Mouse (Mus musculus): ENCODE results near the gene Fblim1.

The Fblim1 gene

DNA sequence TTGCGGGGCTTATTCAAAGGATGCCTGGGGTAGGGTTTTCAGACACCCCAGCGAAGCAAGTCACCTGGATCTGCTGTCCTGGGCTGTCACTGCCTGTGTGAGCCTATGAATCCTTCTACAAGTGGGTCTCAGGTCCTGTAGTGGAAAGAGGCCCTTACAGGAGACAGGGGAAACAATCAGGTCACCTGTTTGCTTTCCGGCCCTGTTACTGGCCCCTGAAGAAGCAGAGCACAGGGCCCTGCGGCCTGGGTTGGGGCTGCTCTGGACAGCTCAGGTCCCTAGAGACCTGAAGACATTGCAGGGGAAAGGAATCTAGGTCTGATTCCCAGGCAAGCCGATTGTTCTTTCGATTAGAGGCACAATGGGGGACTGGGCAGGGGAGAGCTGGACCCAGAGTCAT is 5.5 kb downstream of the Fblim1 start:
- no peak for DNase-seq (ENCODE audit: low spot score in 2 of 2)

DNA sequence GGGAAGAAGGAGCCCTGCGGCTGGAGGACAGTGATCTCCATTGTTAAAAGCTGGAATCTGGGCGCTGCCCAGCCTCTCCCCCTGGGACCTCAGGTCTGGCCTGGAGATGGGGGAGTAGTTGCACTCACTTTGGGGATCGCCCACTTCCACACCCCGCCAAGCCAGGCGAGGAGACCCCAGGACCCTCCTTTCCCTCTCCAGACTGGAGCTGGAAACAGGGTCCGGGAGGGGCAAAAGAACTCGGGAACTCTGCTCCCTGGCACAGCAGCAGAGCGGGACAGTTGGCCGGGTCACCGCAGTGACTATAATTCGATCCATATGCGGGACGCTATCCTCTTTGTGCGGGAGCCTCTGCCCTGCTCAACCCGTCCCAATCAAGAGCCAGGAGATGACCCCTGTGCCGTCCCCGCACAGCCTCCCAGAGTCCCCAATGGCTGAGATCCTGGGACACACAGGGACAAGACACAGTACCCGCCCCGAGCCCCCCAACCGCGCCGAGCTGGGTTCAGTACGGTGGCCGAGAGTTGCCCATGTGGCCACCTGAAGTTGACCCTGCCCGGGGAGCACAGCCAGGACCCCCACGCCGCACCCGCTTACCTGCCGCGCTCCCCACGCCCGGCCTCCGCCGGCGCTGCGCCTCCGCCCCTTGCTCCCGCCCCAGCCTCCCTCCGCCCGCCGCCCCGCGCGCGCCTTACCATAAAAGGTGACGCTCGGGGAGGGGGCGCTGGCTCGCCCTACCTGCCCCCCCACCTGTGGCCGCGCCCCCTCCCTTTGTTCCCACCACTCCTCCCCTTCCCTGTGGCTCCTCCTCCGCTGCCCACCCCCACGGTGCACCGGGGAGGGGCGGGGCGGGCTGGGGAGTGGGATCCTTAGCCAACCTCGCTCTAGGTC is 6.4 kb downstream of the Fblim1 start:
- no peak for DNase-seq (ENCODE audit: low spot score in 2 of 2)

DNA sequence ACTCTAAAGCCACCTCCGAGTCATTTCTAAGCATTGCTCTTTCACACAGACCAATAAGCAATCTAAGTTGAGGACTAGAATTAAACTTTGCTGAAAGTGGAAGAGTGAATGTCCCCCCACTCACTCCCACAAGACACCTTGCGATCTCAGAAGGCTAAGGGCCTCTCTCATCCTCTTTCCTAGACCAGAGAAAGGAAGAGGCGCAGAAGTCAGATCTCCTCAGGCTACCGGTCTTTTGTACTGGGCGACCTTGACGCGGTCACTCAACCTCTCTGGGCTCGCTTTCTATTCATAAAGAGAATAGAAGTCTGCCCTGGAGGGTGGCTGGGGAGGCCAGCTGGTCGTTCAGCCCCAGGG is 7.0 kb downstream of the Fblim1 start:
- DNase-seq (ENCODE audit: low spot score in 2 of 2): no peak

- no peak for DNase-seq (ENCODE audit: low spot score in 2 of 2)
Measured at GRCm38 (mm10) chr4:141598199-141598893, 7.5 kb downstream of the Fblim1 start.

GRCm38 (mm10) chr4:141596700-141597328 is 9.1 kb downstream of the Fblim1 start:
- DNase-seq (ENCODE audit: low spot score in 2 of 2): no peak

DNA sequence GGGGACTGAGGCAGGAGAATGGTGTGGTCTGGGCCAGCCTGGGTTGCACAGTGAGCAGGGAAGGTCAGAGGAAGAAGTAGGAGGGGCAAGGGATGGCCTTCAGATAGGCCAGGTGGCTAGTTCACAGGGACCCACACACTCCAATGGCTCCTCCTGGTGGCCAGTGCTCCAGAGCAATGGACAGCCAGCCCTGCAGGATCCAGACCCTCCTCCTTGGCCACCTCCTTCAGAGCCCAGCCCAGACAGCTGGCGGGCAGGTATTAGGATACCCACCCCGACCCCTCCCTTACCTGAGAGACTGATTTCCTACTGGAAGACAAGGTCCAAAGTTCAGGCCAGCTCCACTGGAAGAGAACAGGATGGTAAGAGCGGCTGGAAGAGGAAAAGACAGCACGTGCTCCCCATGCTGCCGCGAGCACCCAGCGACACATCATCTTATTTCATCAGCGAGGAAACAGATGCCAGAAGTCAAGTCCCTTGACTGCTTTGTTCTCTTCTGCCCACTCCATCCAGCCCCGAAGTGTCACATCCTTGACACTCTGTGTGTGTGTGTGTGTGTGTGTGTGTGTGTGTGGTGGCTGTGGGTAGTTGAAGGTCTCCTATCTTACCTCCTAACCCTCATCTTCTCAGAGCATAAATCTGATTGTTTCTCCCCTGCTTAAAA is 10.2 kb downstream of the Fblim1 start:
- no peak for DNase-seq (ENCODE audit: low spot score in 2 of 2)

DNA sequence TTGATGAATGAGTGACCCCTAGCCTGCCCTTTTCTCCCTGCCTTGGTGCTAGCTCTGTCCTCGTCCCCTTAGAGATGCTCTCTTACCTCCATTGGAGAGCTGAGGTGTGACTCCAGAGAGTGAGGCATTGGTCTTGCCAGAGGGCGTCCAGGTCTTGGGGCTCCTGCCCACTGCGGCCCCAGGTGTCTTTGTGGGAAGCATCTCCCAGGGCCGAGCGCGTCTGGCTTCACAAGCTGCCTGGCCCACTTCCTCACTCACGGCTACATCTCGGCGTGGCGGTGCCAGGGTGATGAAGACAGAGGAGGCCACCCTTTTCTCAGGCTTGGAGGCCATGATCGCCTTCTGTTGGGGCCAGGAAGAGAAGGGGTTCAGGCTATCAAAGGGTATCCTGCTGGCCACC is 10.8 kb downstream of the Fblim1 start:
- no peak for DNase-seq (ENCODE audit: low spot score in 2 of 2)

- DNase-seq (ENCODE audit: low spot score in 2 of 2): no peak
Measured at GRCm38 (mm10) chr4:141591547-141591946, 14.3 kb downstream of the Fblim1 start.

DNA sequence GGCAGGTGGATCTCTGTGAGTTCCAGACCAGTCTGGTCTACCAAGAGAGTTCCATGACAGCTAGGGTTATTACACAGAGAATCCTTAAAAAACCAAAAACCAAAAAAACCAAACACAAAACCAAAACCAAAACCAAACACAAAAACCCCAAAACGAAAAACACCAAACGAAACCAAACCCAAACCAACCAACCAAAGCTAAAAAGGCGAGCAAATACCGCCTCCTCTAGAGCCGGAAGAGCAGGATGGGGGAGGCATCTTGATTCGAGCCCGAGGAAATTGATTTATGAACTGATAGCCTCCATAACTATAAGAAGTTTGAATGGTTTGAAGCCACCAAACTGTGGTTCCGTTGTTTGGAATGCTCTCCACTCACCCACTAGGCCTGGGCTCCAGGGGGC is 22.0 kb downstream of the Fblim1 start:
- no peak for DNase-seq (ENCODE audit: low spot score in 2 of 2)

- no peak for DNase-seq (ENCODE audit: low spot score in 2 of 2)
Measured at GRCm38 (mm10) chr4:141581051-141581450, 24.8 kb downstream of the Fblim1 start.

- DNase-seq (ENCODE audit: low spot score in 2 of 2): no peak
Measured at GRCm38 (mm10) chr4:141578833-141579232, 27.1 kb downstream of the Fblim1 start.

DNA sequence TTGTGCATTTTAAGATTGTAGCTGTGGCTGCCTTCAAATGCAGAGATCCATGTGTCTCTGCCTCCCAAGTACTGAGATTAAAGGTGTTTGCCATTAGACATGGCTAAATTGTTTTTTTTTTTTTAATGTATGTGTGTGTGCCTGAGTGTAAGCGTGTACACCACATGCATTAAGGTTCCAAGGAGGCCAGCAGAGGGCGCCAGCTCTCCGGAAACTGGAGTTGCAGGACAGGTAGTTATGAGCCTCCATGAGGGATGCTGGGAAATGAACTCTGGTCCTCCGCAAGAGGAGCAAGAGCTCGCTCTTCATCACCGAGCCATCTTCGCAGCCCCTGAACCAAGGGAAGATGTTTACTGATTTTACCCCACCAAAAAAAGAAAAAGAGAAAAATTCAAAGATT is 29.0 kb downstream of the Fblim1 start:
- DNase-seq (ENCODE audit: low spot score in 2 of 2): no peak

GRCm38 (mm10) chr4:141576404-141576803 is 29.5 kb downstream of the Fblim1 start:
- no peak for DNase-seq (ENCODE audit: low spot score in 2 of 2)

GRCm38 (mm10) chr4:141574789-141575702 is 30.9 kb downstream of the Fblim1 start:
- peak; percentile 67 to 78 for DNase-seq (ENCODE audit: low spot score in 2 of 2)

GRCm38 (mm10) chr4:141573359-141573966 is 32.4 kb downstream of the Fblim1 start:
- DNase-seq (ENCODE audit: low spot score in 2 of 2): no peak

GRCm38 (mm10) chr4:141572668-141573358 is 33.1 kb downstream of the Fblim1 start:
- no peak for DNase-seq (ENCODE audit: low spot score in 2 of 2)

GRCm38 (mm10) chr4:141571934-141572333 is 34.0 kb downstream of the Fblim1 start:
- DNase-seq (ENCODE audit: low spot score in 2 of 2): no peak

GRCm38 (mm10) chr4:141571337-141571739 is 34.6 kb downstream of the Fblim1 start:
- no peak for DNase-seq (ENCODE audit: low spot score in 2 of 2)

- DNase-seq (ENCODE audit: low spot score in 2 of 2): no peak
Measured at GRCm38 (mm10) chr4:141570821-141571220, 35.1 kb downstream of the Fblim1 start.

- DNase-seq (ENCODE audit: low spot score in 2 of 2): no peak
Measured at GRCm38 (mm10) chr4:141570004-141570403, 35.9 kb downstream of the Fblim1 start.
